Mouse (Mus musculus): ENCODE results near the gene Apoa4.

- TF ChIP-seq CTCF (IDR thresholded peaks at IDR 0.05; ENCODE audit: borderline replicate concordance, insufficient read depth, low read length) (no peak), POLR2A (IDR thresholded peaks at IDR 0.05; ENCODE audit: low read depth, low read length) (no peak)
These were observed 16.3 kb downstream of the Apoa4 start for GRCm38 (mm10) chr9:46256658-46257385.
